Mouse (Mus musculus) limb, embryonic 14.5 days (tissue): Measurements from ENCODE around the gene Sppl3. TPM values are rescaled to one million over a fixed set of nuclear protein-coding genes. Genes with fewer than 3 reads are reported as not detected.

Source experiments
- ATAC-seq: fragments of 200-750 bp; cut with Nextera tagmentation; 2 replicates; pipeline ENCODE4 v1.8.0; 2017; ENCODE audit warnings: low read depth, moderate number of reproducible peaks, moderate TSS enrichment; ENCODE audit not compliant: low FRiP score
- DNase-seq: peaks from one replicate; pipeline ENCODE4 v3.0.0-alpha.2; 2015; ENCODE audit warnings: low spot score
- H3K27ac ChIP-seq: fragments of 300-500 bp; sonication (generic); replicated peaks from 2 replicates; pipeline ENCODE4 v1.5.1; 2014; ENCODE audit warnings: low read depth, mild to moderate bottlenecking, low read length, moderate library complexity, mixed read lengths
- H3K27me3 ChIP-seq: fragments of 300-500 bp; sonication (generic); 2 replicates; pipeline ENCODE4 v1.6.1; 2014; ENCODE audit warnings: low read length, mixed read lengths; ENCODE audit not compliant: control insufficient read depth, insufficient read depth
- H3K36me3 ChIP-seq: fragments of 300-500 bp; sonication (generic); 2 replicates; pipeline ENCODE4 v1.6.1; 2014; ENCODE audit warnings: mild to moderate bottlenecking, low read length, moderate library complexity, mixed read lengths; ENCODE audit not compliant: control insufficient read depth, insufficient read depth
- H3K4me1 ChIP-seq: fragments of 300-500 bp; sonication (generic); 2 replicates; pipeline ENCODE4 v1.6.1; 2014; ENCODE audit warnings: antibody characterized with exemption, low read length, mixed read lengths; ENCODE audit not compliant: control insufficient read depth, insufficient read depth
- H3K4me2 ChIP-seq: fragments of 300-500 bp; sonication (generic); replicated peaks from 2 replicates; pipeline ENCODE4 v1.6.1; 2014; ENCODE audit warnings: low read depth, mild to moderate bottlenecking, low read length, moderate library complexity; ENCODE audit not compliant: severe bottlenecking
- H3K4me3 ChIP-seq: fragments of 300-500 bp; sonication (generic); replicated peaks from 2 replicates; pipeline ENCODE4 v1.5.1; 2014; ENCODE audit warnings: low read length
- H3K9ac ChIP-seq: fragments of 300-500 bp; sonication (generic); 2 replicates; pipeline ENCODE4 v1.6.1; 2014; ENCODE audit warnings: mild to moderate bottlenecking, low read depth, low read length, moderate library complexity; ENCODE audit not compliant: severe bottlenecking
- H3K9me3 ChIP-seq: fragments of 300-500 bp; sonication (generic); 2 replicates; pipeline ENCODE4 v1.6.1; 2016; ENCODE audit warnings: low read length; ENCODE audit not compliant: control insufficient read depth
- POLR2A ChIP-seq: fragments of 200-500 bp; IDR thresholded peaks from 2 replicates; pipeline ENCODE4 v1.8.0; 2012; ENCODE audit warnings: inconsistent platforms, mild to moderate bottlenecking, moderate library complexity, borderline replicate concordance; ENCODE audit not compliant: insufficient read depth, insufficient read length; ENCODE audit errors: extremely low read depth
- WGBS: fragments of 180-500 bp; shearing (Covaris S2); extraction: QIAGEN DNeasy Blood & Tissue Kit; methylation state at CpG from one replicate; pipeline ENCODE4 v1.1.7; 2014; 5-methylcytosine and 5-hydroxymethylcytosine counted together
- polyA plus RNA-seq, 2 experiments: library from polyadenylated mRNA; depleted of rRNA in 1 of 2; stranded (reverse) in 1 of 2; unstranded in 1 of 2; fragments of >200 nt; fragmentation: Nextera tagmentation in 1 of 2; extraction: Ambion mirVana in 1 of 2; gene quantifications; 2 replicates each; pipeline versions ENCODE4 v1.2.1 to v1.2.3; 2012 to 2014

Sppl3 gene
- polyA plus RNA-seq, 2 experiments: 42.7 to 100 TPM

DNA sequence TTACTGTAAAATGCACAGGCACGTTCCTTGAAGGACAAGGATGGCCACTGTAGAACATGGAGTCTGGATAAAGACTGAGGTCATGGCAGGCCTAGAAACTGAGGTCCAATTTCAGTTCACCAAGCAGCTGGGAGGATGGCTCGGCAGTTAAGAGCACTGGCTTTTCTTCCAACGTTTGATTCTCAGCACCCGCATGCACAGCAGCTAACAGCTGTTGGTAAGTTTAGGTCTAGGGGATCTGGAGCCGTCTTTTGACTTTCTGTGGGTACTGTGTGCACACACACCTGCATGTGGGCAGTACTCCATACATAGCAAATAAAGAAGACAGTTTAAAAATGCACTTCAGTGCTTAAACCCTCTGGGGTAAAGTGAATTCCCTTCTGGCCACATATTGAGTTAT is 70.7 kb downstream of the Sppl3 start:
- Histone ChIP-seq H3K27ac (no peak overlapping the region), H3K9ac (no peak overlapping the region), H3K4me1 (no peaks in the 10 kb centered on the region), H3K27me3 (no peaks in the 10 kb centered on the region), H3K4me3 (no peak overlapping the region), H3K9me3 (no peaks in the 10 kb centered on the region), H3K36me3 (peaks cover 41% of the 10 kb centered on the region), H3K4me2 (no peak overlapping the region)
- no peak for TF ChIP-seq POLR2A
- ATAC-seq (no peak), DNase-seq (no peak)
- 79% methylated on average over 5 of the region's 5 CpGs for WGBS

DNA sequence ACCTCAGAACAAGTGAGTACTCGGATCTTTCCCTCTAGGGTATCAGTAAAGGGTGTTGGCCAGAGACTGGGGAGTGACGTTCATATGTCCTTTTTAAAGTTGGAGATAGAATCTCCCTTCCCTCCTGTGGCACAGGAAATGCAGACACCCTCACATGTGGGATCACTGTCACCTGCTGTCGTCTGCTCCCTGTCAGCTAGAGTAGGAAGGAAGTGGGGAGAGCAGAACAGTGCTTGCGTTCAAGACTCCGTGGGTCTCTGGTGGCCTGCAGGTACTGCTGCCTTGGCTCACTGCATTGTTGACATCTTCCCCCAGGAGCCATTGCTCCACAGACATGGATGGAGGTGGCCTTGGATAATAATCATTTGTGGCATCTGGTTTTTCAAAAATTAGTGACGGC is 72.6 kb downstream of the Sppl3 start:
- Histone ChIP-seq H3K27me3 (no peaks in the 10 kb centered on the region), H3K27ac (no peak overlapping the region), H3K4me1 (no peaks in the 10 kb centered on the region), H3K9ac (no peak overlapping the region), H3K9me3 (no peaks in the 10 kb centered on the region), H3K4me3 (no peak overlapping the region), H3K4me2 (no peak overlapping the region), H3K36me3 (peaks cover 57% of the 10 kb centered on the region)
- WGBS: 75% methylated on average over 6 of the region's 6 CpGs
- TF ChIP-seq POLR2A: no peak
- no peak for DNase-seq
- ATAC-seq: no peak

DNA sequence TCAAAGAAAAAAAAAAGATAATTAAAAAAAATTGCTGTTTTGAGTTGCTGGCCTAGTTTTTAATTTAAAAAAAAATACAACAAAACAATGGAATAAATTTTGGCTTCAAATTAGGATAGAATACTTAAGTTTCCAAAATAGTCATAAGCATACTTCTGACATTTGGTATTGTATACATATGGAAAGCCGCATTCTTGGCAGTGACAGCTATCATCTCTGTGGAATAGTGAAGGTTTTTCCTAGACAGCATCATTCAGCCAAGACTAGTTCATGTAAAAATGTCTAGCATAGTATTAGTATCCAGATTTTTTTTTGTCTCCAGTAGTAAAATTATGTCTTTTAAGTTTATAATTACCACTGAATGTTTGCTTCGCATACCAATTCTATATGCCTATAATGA is 74.7 kb downstream of the Sppl3 start:
- no peak for DNase-seq
- no peak overlapping the region for H3K4me3 ChIP-seq
- TF ChIP-seq POLR2A: no peak
- H3K27me3 ChIP-seq: no peaks in the 10 kb centered on the region
- no peak overlapping the region for H3K9ac ChIP-seq
- ATAC-seq: no peak
- H3K27ac ChIP-seq: no peak overlapping the region
- no peak overlapping the region for H3K4me2 ChIP-seq
- WGBS: 97% methylated on average over 2 of the region's 2 CpGs
- no peaks in the 10 kb centered on the region for H3K4me1 ChIP-seq
- H3K9me3 ChIP-seq: no peaks in the 10 kb centered on the region
- H3K36me3 ChIP-seq: peaks cover 79% of the 10 kb centered on the region

DNA sequence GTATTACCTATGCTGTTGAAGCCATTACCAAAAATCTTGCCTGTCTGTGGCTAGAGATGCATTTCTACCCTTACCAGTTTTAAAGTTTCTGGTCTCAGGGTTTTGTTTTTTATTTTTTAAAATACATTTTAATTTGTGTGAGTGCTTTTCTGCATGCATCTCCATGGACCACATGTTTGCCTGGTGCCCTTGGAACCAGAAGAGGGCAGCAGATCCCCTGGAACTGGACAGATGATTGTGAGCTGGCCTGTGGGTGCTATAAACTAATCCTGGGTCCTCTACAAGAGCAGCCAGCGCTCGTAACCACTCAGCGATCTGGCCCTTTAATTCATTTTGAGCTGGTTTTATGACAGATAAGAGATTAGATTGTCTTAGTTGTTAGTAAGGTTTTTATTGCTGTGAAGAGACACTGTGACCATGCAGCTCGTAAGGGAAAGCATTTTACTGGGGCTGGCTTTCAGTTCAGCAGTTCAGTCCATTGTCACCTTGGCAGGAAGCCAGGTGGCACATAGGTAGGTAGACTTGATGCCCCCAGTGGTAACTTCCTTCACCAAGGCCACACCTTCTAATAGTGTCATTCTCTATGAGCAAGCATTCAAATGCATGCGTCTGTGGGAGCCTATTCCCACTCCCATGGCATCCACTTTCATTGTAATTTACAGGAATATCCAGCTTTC is 78.8 kb downstream of the Sppl3 start:
- no peak for DNase-seq
- WGBS: 85% methylated on average over 5 of the region's 5 CpGs

DNA sequence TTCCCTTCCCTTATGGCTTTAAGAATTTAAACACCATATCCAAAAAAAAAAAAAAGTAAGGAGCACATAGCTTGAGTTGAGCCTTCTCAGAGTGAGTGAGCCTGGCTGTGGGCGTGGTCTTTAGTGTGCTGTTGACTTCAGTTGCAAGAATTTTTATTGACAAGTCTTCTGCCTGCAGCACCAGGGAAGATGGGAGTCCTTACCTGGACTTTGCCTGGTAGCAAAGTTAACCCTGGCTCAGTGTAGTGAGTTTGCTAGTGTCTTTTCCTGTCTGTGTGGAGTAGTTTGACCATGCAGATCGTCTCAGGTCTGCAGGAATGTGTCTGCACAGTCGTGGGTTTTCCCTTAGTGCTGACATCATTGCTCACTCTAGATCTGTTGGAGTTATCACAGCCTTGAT is 80.1 kb downstream of the Sppl3 start:
- H3K9me3 ChIP-seq: no peaks in the 10 kb centered on the region
- 73% methylated on average over 3 of the region's 3 CpGs for WGBS
- no peak for DNase-seq
- peaks cover 91% of the 10 kb centered on the region for H3K36me3 ChIP-seq
- H3K4me2 ChIP-seq: no peak overlapping the region
- H3K9ac ChIP-seq: no peak overlapping the region
- no peaks in the 10 kb centered on the region for H3K4me1 ChIP-seq
- H3K27me3 ChIP-seq: no peaks in the 10 kb centered on the region
- no peak overlapping the region for H3K27ac ChIP-seq
- TF ChIP-seq POLR2A: no peak
- ATAC-seq: no peak
- no peak overlapping the region for H3K4me3 ChIP-seq

More for the DNA sequence above, 78.8 kb downstream of the Sppl3 start:
- Histone ChIP-seq H3K27ac (no peak overlapping the region), H3K27me3 (no peaks in the 10 kb centered on the region), H3K4me2 (no peak overlapping the region), H3K4me1 (no peaks in the 10 kb centered on the region), H3K9me3 (no peaks in the 10 kb centered on the region), H3K4me3 (no peak overlapping the region), H3K36me3 (peaks cover 88% of the 10 kb centered on the region), H3K9ac (no peak overlapping the region)
- ATAC-seq: no peak
- TF ChIP-seq POLR2A: no peak

DNA sequence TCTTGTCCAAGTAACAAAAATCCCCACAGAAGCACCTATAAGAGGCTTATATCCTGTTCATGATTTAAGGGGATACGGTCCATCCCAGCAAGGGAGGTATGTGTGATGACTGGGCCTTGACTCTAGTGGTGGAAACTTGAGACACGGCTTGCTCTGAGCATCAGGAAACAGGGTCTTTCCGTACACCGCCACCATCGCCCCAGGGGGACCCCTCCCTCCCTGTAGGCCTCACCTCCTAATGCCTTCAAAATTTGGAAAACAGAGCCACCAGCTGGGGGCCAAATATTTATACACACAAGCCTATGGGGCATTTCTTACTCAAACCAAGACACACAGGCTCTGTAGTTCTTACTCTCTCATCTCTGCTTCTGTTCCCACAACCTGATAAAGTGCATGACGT is 80.8 kb downstream of the Sppl3 start:
- H3K4me2 ChIP-seq: no peak overlapping the region
- no peaks in the 10 kb centered on the region for H3K4me1 ChIP-seq
- 79% methylated on average over 6 of the region's 6 CpGs for WGBS
- no peak overlapping the region for H3K9ac ChIP-seq
- ATAC-seq (no peak), DNase-seq (no peak)
- H3K36me3 ChIP-seq: peaks cover 91% of the 10 kb centered on the region
- H3K4me3 ChIP-seq: no peak overlapping the region
- TF ChIP-seq POLR2A: no peak
- no peaks in the 10 kb centered on the region for H3K9me3 ChIP-seq
- no peaks in the 10 kb centered on the region for H3K27me3 ChIP-seq
- no peak overlapping the region for H3K27ac ChIP-seq
